10 mouse cellular contexts compared by ENCODE assay signal in the genomic region with DNA sequence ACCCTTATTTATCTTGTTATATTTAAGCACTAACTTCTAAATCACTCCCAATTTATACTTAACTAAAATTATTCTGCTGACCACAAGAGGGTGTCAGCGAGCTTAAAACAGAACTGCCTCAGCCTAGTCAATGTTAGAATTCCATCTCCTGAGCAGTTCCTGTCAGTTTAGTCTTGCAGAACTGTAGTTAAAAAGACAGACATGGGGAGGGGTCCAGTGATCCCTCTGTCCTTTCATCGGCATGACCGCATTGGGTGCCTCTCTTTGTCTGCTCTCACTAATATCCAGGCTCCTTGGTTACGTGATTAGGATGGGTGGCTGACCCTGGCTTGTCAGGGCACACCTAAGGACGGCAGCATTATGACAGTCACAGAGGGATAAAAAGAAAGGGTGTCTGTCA.
DNase-seq lines count a peak whose midpoint lies in the region; ATAC-seq and TF ChIP-seq lines count a peak whose summit lies in the region.
"Had no signal": no experiment of that assay in that cellular context is flagged by ENCODE, and none has a peak within 500 bp of the region (broad histone marks: within the 10 kb centered on the region; RNA-seq: fewer than 3 reads in every experiment).

No protein-coding gene starts in this region.

- H3K4me2 ChIP-seq in kidney, embryonic 15.5 days: no peak overlapping the region
- no peak overlapping the region for H3K4me2 ChIP-seq in CH12.LX (ENCODE audit: insufficient read depth, low read depth, poor library complexity, severe bottlenecking)
- no peak overlapping the region for H3K4me2 ChIP-seq in forebrain, embryonic 14.5 days (ENCODE audit: low read length)
- no peak overlapping the region for H3K4me2 ChIP-seq in kidney, embryonic 14.5 days (replicated peaks; ENCODE audit: low read depth, low read length)
- H3K4me2 ChIP-seq: limb, embryonic 12.5 days; stomach, embryonic 15.5 days had no signal

- H3K9ac ChIP-seq in kidney, embryonic 15.5 days: no peak overlapping the region
- no peak overlapping the region for H3K9ac ChIP-seq in CH12.LX (ENCODE audit: insufficient read depth, low read depth)
- H3K9ac ChIP-seq in forebrain, embryonic 14.5 days (ENCODE audit: low read length): no peak overlapping the region
- no peak overlapping the region for H3K9ac ChIP-seq in kidney, embryonic 14.5 days (ENCODE audit: low read depth, low read length)
- H3K9ac ChIP-seq: limb, embryonic 12.5 days; stomach, embryonic 15.5 days had no signal

- no peaks in the 10 kb centered on the region for H3K9me3 ChIP-seq in kidney, embryonic 15.5 days (replicated peaks)
- H3K9me3 ChIP-seq in CH12.LX (replicated peaks; ENCODE audit: low read length): no peaks in the 10 kb centered on the region
- H3K9me3 ChIP-seq in forebrain, embryonic 14.5 days (replicated peaks; ENCODE audit: control insufficient read depth, low read length): no peaks in the 10 kb centered on the region
- no peaks in the 10 kb centered on the region for H3K9me3 ChIP-seq in kidney, embryonic 14.5 days (ENCODE audit: control insufficient read depth, low read length)
- H3K9me3 ChIP-seq: limb, embryonic 12.5 days; stomach, embryonic 15.5 days had no signal

- dilution Hi-C loops in CH12.LX (cut with MboI; ENCODE audit: extremely low pct_ligation_motif_present, extremely low pct_unique_long_range_greater_than_20kb, low sequenced_read_pairs): no loop called here

- no peak for TF ChIP-seq CTCF in kidney, adult 2 months (conservative IDR thresholded peaks at IDR 0.05; ENCODE audit: insufficient read depth, insufficient read length, low read depth, low read length)
- peak; percentile 34 to 87 for TF ChIP-seq CTCF in CH12.LX (conservative IDR thresholded peaks at IDR 0.05 in 1 of 2, IDR thresholded peaks at IDR 0.05 in 1 of 2; ENCODE audit: low read depth in 2 of 2, low read length in 2 of 2)

- peak; percentile 51 for DNase-seq in kidney, adult 2 months
- DNase-seq in CH12.LX (ENCODE audit: extremely low read depth): peak; percentile 50
- DNase-seq in c-Kit-positive CD71-positive TER-119-negative erythroid progenitor cells, embryonic 14.5 days (ENCODE audit: low read depth): peak; percentile 8
- peak; percentile 85 for DNase-seq in forebrain, embryonic 14.5 days (ENCODE audit: low spot score)
- DNase-seq in thymus, postnatal 25 days: peak; percentile 73

- H3K36me3 ChIP-seq in kidney, adult 2 months (ENCODE audit: control insufficient read depth, insufficient read depth, low read length): no peaks in the 10 kb centered on the region; the same call in 1 of the 2 replicates
- no peaks in the 10 kb centered on the region for H3K36me3 ChIP-seq in kidney, embryonic 15.5 days
- peaks cover 0 to 3% of the 10 kb centered on the region in 2 experiments for H3K36me3 ChIP-seq in CH12.LX (replicated peaks in 1 of 2; ENCODE audit: control insufficient read depth in 1 of 2, insufficient read depth in 1 of 2, low read length in 1 of 2)
- no peaks in the 10 kb centered on the region for H3K36me3 ChIP-seq in forebrain, embryonic 14.5 days (ENCODE audit: control insufficient read depth, insufficient read depth, low read length)
- no peaks in the 10 kb centered on the region for H3K36me3 ChIP-seq in kidney, embryonic 14.5 days (ENCODE audit: control insufficient read depth, insufficient read depth, low read length)
- H3K36me3 ChIP-seq: limb, embryonic 12.5 days; stomach, embryonic 15.5 days had no signal

- no peak for ATAC-seq in kidney, embryonic 15.5 days (replicated peaks; ENCODE audit: low FRiP score)
- ATAC-seq in forebrain, embryonic 14.5 days: peak; percentile 74
- ATAC-seq in kidney, embryonic 14.5 days (ENCODE audit: low FRiP score, low TSS enrichment): peak; percentile 46; the same call in 1 of the 2 replicates
- peak; percentile 66 for ATAC-seq in megakaryocyte progenitor cell, adult 5-6 weeks (replicated peaks; ENCODE audit: poor library complexity)

- peak; percentile 89 for TF ChIP-seq RAD21 in CH12.LX (IDR thresholded peaks at IDR 0.05; ENCODE audit: low read depth, low read length)

- no peak for TF ChIP-seq EP300 in CH12.LX (IDR thresholded peaks at IDR 0.05; ENCODE audit: low read length)

- no peaks in the 10 kb centered on the region for H3K27me3 ChIP-seq in kidney, adult 2 months (replicated peaks; ENCODE audit: control insufficient read depth, insufficient read depth, low read length)
- H3K27me3 ChIP-seq in kidney, embryonic 15.5 days: no peaks in the 10 kb centered on the region
- H3K27me3 ChIP-seq in CH12.LX (replicated peaks): no peaks in the 10 kb centered on the region
- no peaks in the 10 kb centered on the region for H3K27me3 ChIP-seq in forebrain, embryonic 14.5 days (replicated peaks; ENCODE audit: control insufficient read depth, insufficient read depth, low read length)
- no peaks in the 10 kb centered on the region for H3K27me3 ChIP-seq in kidney, embryonic 14.5 days (ENCODE audit: control insufficient read depth, insufficient read depth, low read length)
- H3K27me3 ChIP-seq: limb, embryonic 12.5 days; stomach, embryonic 15.5 days had no signal

- no peak overlapping the region for H3K4me3 ChIP-seq in kidney, adult 2 months (ENCODE audit: insufficient read depth, low read depth, low read length)
- H3K4me3 ChIP-seq in kidney, embryonic 15.5 days (replicated peaks): no peak overlapping the region
- no peak overlapping the region for H3K4me3 ChIP-seq in CH12.LX (replicated peaks in 1 of 3; ENCODE audit: low read depth in 2 of 3, low read length in 2 of 3, poor library complexity in 1 of 3)
- H3K4me3 ChIP-seq in forebrain, embryonic 14.5 days (ENCODE audit: low read depth, low read length): no peak overlapping the region
- no peak overlapping the region for H3K4me3 ChIP-seq in kidney, embryonic 14.5 days (ENCODE audit: low read length)
- H3K4me3 ChIP-seq: limb, embryonic 12.5 days; stomach, embryonic 15.5 days had no signal

- H3K27ac ChIP-seq in kidney, adult 2 months (ENCODE audit: insufficient read depth, low read depth, low read length): no peak overlapping the region
- no peak overlapping the region for H3K27ac ChIP-seq in kidney, embryonic 15.5 days
- H3K27ac ChIP-seq in CH12.LX (ENCODE audit: insufficient read depth, low read depth): no peak overlapping the region
- no peak overlapping the region for H3K27ac ChIP-seq in forebrain, embryonic 14.5 days (ENCODE audit: low read depth, low read length)
- H3K27ac ChIP-seq in kidney, embryonic 14.5 days (ENCODE audit: low read depth, low read length): no peak overlapping the region
- H3K27ac ChIP-seq: limb, embryonic 12.5 days; stomach, embryonic 15.5 days had no signal

- 45% methylated on average over 5 of the region's 5 CpGs for WGBS in kidney, adult 2 months
- 52% methylated on average over 5 of the region's 5 CpGs for WGBS in kidney, embryonic 15.5 days
- 38% methylated on average over 5 of the region's 5 CpGs for WGBS in forebrain, embryonic 14.5 days
- WGBS in kidney, embryonic 14.5 days: 53% methylated on average over 5 of the region's 5 CpGs

- H3K4me1 ChIP-seq in kidney, adult 2 months (ENCODE audit: control insufficient read depth, insufficient read depth, low read length): no peaks in the 10 kb centered on the region
- no peaks in the 10 kb centered on the region for H3K4me1 ChIP-seq in kidney, embryonic 15.5 days
- H3K4me1 ChIP-seq in CH12.LX (ENCODE audit: control insufficient read depth in 1 of 2, insufficient read depth in 2 of 2): peaks cover 12 to 38% of the 10 kb centered on the region in 2 experiments
- H3K4me1 ChIP-seq in forebrain, embryonic 14.5 days (ENCODE audit: control insufficient read depth, insufficient read depth, low read length): no peaks in the 10 kb centered on the region
- no peaks in the 10 kb centered on the region for H3K4me1 ChIP-seq in kidney, embryonic 14.5 days (ENCODE audit: control insufficient read depth, insufficient read depth, low read length)

- TF ChIP-seq POLR2A in kidney, adult 2 months (IDR thresholded peaks at IDR 0.05; ENCODE audit: low read depth, low read length): no peak
- TF ChIP-seq POLR2A in CH12.LX (IDR thresholded peaks at IDR 0.05; ENCODE audit: low read depth, low read length): no peak

- H3K79me2 ChIP-seq in CH12.LX (replicated peaks; ENCODE audit: control insufficient read depth, extremely low read depth, insufficient read depth, poor library complexity, severe bottlenecking): no peaks in the 10 kb centered on the region

- in situ Hi-C loops in CH12.LX (cut with MboI; ENCODE audit: low pct_ligation_motif_present, low pct_unique_long_range_greater_than_20kb, low sequenced_read_pairs): loop anchor here (10.0 kb wide), 1 partner anchor 180 kb away; the partner anchor contains the start of gene Rgcc

TF ChIP-seq in CH12.LX, 34 proteins besides CTCF, POLR2A, EP300 and RAD21:
- TF ChIP-seq ELF1 (IDR thresholded peaks at IDR 0.05; ENCODE audit: low read depth, low read length) (no peak), CHD1 (IDR thresholded peaks at IDR 0.05; ENCODE audit: low read depth, low read length) (no peak), IRF4 (IDR thresholded peaks at IDR 0.05; ENCODE audit: low read depth, low read length) (no peak), ZKSCAN1 (IDR thresholded peaks at IDR 0.05; ENCODE audit: borderline replicate concordance, low read depth, low read length) (no peak), ZNF384 (IDR thresholded peaks at IDR 0.05; ENCODE audit: low read depth, low read length) (no peak), SMC3 (IDR thresholded peaks at IDR 0.05; ENCODE audit: low read depth, low read length) (peak; percentile 84), PAX5 (IDR thresholded peaks at IDR 0.05; ENCODE audit: low read length) (no peak), ZC3H11A (IDR thresholded peaks at IDR 0.05; ENCODE audit: low read depth, low read length) (peak; percentile 69)

Comparison
In these comparisons a context has a peak if more than half of its experiments do, and no peak if none do; other contexts are left out.
1. DNase-seq: peak in every context shown above with its lines; median percentile 85 in forebrain, embryonic 14.5 days; 73 in thymus, postnatal 25 days; 51 in kidney, adult 2 months; 50 in CH12.LX; 8 in c-Kit-positive CD71-positive TER-119-negative erythroid progenitor cells, embryonic 14.5 days.